Mouse (Mus musculus): ENCODE measurements around the gene Phlpp1. TPM values are rescaled to one million over a fixed set of nuclear protein-coding genes. Genes with fewer than 3 reads are reported as not detected.

Gene Phlpp1
- polyA plus RNA-seq (2014; fragmentation: Nextera tagmentation; extraction: Ambion mirVana), result 7.6 and 9.8 TPM in 2 replicates

- Histone ChIP-seq H3K4me3 (ENCODE audit: low read depth, low read length) (peak within 1 kb of the TSS; percentile 96), H3K27ac (ENCODE audit: low read depth, low read length) (peak within 1 kb of the TSS; percentile 90), H3K9ac (ENCODE audit: low read depth, low read length) (peak within 1 kb of the TSS; percentile 96), H3K4me2 (replicated peaks; ENCODE audit: low read depth, low read length) (peak within 1 kb of the TSS; percentile 84), H3K9me3 (ENCODE audit: control insufficient read depth, low read length) (no peaks in the 10 kb centered on the region), H3K4me1 (replicated peaks; ENCODE audit: control insufficient read depth, insufficient read depth, low read length) (peaks cover 2% of the 10 kb centered on the region; the same call in 1 of the 2 replicates), H3K27me3 (ENCODE audit: control insufficient read depth, insufficient read depth, low read length) (no peaks in the 10 kb centered on the region), H3K36me3 (ENCODE audit: control insufficient read depth, insufficient read depth, low read length) (no peaks in the 10 kb centered on the region)
- WGBS, result under 1% methylated on average over 96 of the region's 113 CpGs
- ATAC-seq (ENCODE audit: low FRiP score), result peak; percentile 98
- DNase-seq (ENCODE audit: low spot score), result peak; percentile 100
These were observed at the start of gene Phlpp1 for GRCm38 (mm10) chr1:106171241-106172220. Gene Phlpp1 (plus strand): TSS chr1:106171752.

- H3K36me3 ChIP-seq (ENCODE audit: control insufficient read depth, insufficient read depth, low read length), result no peaks in the 10 kb centered on the region
- DNase-seq (ENCODE audit: low spot score) (no peak), ATAC-seq (ENCODE audit: low FRiP score) (no peak)
- H3K4me3 ChIP-seq (ENCODE audit: low read depth, low read length), result no peak overlapping the region
- no peak overlapping the region for H3K9ac ChIP-seq (ENCODE audit: low read depth, low read length)
- H3K4me1 ChIP-seq (replicated peaks; ENCODE audit: control insufficient read depth, insufficient read depth, low read length), result no peaks in the 10 kb centered on the region
- H3K27ac ChIP-seq (ENCODE audit: low read depth, low read length), result no peak overlapping the region
- no peaks in the 10 kb centered on the region for H3K27me3 ChIP-seq (ENCODE audit: control insufficient read depth, insufficient read depth, low read length)
- no peak overlapping the region for H3K4me2 ChIP-seq (replicated peaks; ENCODE audit: low read depth, low read length)
- WGBS, result 89% methylated on average over 3 of the region's 3 CpGs
- H3K9me3 ChIP-seq (ENCODE audit: control insufficient read depth, low read length), result no peaks in the 10 kb centered on the region
These were observed 45.0 kb upstream of the Phlpp1 start for GRCm38 (mm10) chr1:106126601-106127000.

DNA sequence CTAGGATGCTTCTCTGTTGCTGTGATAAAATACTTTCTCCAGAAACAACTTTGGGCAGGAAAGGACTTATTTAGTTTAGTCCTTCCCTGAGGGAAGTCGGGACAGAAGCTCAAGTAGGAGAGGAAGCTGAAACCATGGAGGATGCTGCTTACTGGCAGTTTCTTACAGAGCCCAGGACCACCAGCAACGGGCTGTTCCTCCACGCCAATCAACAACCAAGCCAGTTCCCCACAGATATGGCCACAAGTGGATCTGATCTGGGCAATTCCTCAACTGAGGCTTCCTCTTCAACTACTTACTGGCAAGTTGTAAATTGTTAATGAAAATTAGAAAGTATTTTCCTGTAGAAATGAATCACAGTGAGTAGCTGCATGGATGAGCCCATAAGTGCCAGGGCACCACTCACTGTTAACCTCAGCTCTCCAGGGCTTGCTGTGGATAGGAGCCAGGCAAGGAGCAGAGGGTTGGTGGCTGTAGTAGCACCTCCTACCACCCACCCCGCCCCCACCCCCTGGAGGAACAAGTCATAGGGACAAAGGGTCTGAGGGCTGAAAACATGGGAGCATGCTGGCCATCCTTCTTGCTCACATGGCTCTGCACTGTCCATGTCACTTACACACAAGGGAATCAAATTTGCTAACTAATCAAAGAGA, 39.7 kb upstream of the Phlpp1 start:
- WGBS, result 70% methylated on average over 4 of the region's 4 CpGs
- H3K9me3 ChIP-seq (ENCODE audit: control insufficient read depth, low read length), result no peaks in the 10 kb centered on the region
- H3K9ac ChIP-seq (ENCODE audit: low read depth, low read length), result no peak overlapping the region
- DNase-seq (ENCODE audit: low spot score), result no peak
- H3K4me1 ChIP-seq (replicated peaks; ENCODE audit: control insufficient read depth, insufficient read depth, low read length), result no peaks in the 10 kb centered on the region
- no peak overlapping the region for H3K4me3 ChIP-seq (ENCODE audit: low read depth, low read length)
- no peak overlapping the region for H3K27ac ChIP-seq (ENCODE audit: low read depth, low read length)
- H3K36me3 ChIP-seq (ENCODE audit: control insufficient read depth, insufficient read depth, low read length), result no peaks in the 10 kb centered on the region
- no peaks in the 10 kb centered on the region for H3K27me3 ChIP-seq (ENCODE audit: control insufficient read depth, insufficient read depth, low read length)
- ATAC-seq (ENCODE audit: low FRiP score), result peak; percentile 88
- H3K4me2 ChIP-seq (replicated peaks; ENCODE audit: low read depth, low read length), result no peak overlapping the region

- H3K9ac ChIP-seq (ENCODE audit: low read depth, low read length), result no peak overlapping the region
- H3K9me3 ChIP-seq (ENCODE audit: control insufficient read depth, low read length), result no peaks in the 10 kb centered on the region
- no peak overlapping the region for H3K4me3 ChIP-seq (ENCODE audit: low read depth, low read length)
- 52% methylated on average over 4 of the region's 4 CpGs for WGBS
- no peaks in the 10 kb centered on the region for H3K27me3 ChIP-seq (ENCODE audit: control insufficient read depth, insufficient read depth, low read length)
- no peak overlapping the region for H3K27ac ChIP-seq (ENCODE audit: low read depth, low read length)
- peak; percentile 37 for DNase-seq (ENCODE audit: low spot score)
- peak; percentile 89 for ATAC-seq (ENCODE audit: low FRiP score)
- no peaks in the 10 kb centered on the region for H3K4me1 ChIP-seq (replicated peaks; ENCODE audit: control insufficient read depth, insufficient read depth, low read length)
- no peak overlapping the region for H3K4me2 ChIP-seq (replicated peaks; ENCODE audit: low read depth, low read length)
- H3K36me3 ChIP-seq (ENCODE audit: control insufficient read depth, insufficient read depth, low read length), result no peaks in the 10 kb centered on the region
These were observed 39.2 kb upstream of the Phlpp1 start for GRCm38 (mm10) chr1:106132350-106132700.

- Histone ChIP-seq H3K4me3 (ENCODE audit: low read depth, low read length) (no peak overlapping the region), H3K9me3 (ENCODE audit: control insufficient read depth, low read length) (no peaks in the 10 kb centered on the region), H3K27me3 (ENCODE audit: control insufficient read depth, insufficient read depth, low read length) (no peaks in the 10 kb centered on the region), H3K4me2 (replicated peaks; ENCODE audit: low read depth, low read length) (no peak overlapping the region), H3K4me1 (replicated peaks; ENCODE audit: control insufficient read depth, insufficient read depth, low read length) (no peaks in the 10 kb centered on the region), H3K36me3 (ENCODE audit: control insufficient read depth, insufficient read depth, low read length) (no peaks in the 10 kb centered on the region), H3K9ac (ENCODE audit: low read depth, low read length) (no peak overlapping the region), H3K27ac (ENCODE audit: low read depth, low read length) (no peak overlapping the region)
- no peak for DNase-seq (ENCODE audit: low spot score)
- WGBS, result 98% methylated on average over 2 of the region's 2 CpGs
- ATAC-seq (ENCODE audit: low FRiP score), result no peak
These were observed 32.9 kb upstream of the Phlpp1 start for GRCm38 (mm10) chr1:106138691-106139090.

DNA sequence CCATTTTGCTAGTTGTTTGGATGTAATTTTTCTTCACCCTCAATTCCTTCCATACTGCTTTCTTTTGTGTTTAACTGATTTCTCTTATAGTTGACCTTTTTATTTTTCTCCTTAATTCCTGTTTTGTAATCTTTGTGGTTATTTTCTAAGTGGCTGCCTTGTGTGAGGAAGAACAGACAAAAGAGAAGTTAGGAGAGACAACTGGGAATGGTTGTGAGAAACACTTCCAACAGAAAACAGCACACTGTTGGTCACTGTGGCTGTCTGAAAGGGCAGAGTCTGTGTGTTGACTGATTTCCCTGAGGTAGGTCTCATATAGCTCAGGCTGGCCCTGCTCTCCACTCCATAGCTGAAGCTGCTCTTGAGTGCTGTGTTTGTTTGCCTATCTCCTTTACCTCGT, 32.4 kb upstream of the Phlpp1 start:
- Histone ChIP-seq H3K9me3 (ENCODE audit: control insufficient read depth, low read length) (no peaks in the 10 kb centered on the region), H3K4me1 (replicated peaks; ENCODE audit: control insufficient read depth, insufficient read depth, low read length) (no peaks in the 10 kb centered on the region), H3K27ac (ENCODE audit: low read depth, low read length) (no peak overlapping the region), H3K27me3 (ENCODE audit: control insufficient read depth, insufficient read depth, low read length) (no peaks in the 10 kb centered on the region), H3K4me3 (ENCODE audit: low read depth, low read length) (no peak overlapping the region), H3K9ac (ENCODE audit: low read depth, low read length) (no peak overlapping the region), H3K36me3 (ENCODE audit: control insufficient read depth, insufficient read depth, low read length) (no peaks in the 10 kb centered on the region), H3K4me2 (replicated peaks; ENCODE audit: low read depth, low read length) (no peak overlapping the region)
- no peak for ATAC-seq (ENCODE audit: low FRiP score)
- DNase-seq (ENCODE audit: low spot score), result no peak
- 74% methylated on average over 1 of the region's 1 CpGs for WGBS

GRCm38 (mm10) chr1:106142010-106142409, 29.5 kb upstream of the Phlpp1 start:
- Histone ChIP-seq H3K4me3 (ENCODE audit: low read depth, low read length) (no peak overlapping the region), H3K9ac (ENCODE audit: low read depth, low read length) (no peak overlapping the region), H3K9me3 (ENCODE audit: control insufficient read depth, low read length) (no peaks in the 10 kb centered on the region), H3K36me3 (ENCODE audit: control insufficient read depth, insufficient read depth, low read length) (no peaks in the 10 kb centered on the region), H3K4me1 (replicated peaks; ENCODE audit: control insufficient read depth, insufficient read depth, low read length) (no peaks in the 10 kb centered on the region), H3K27ac (ENCODE audit: low read depth, low read length) (no peak overlapping the region), H3K27me3 (ENCODE audit: control insufficient read depth, insufficient read depth, low read length) (no peaks in the 10 kb centered on the region), H3K4me2 (replicated peaks; ENCODE audit: low read depth, low read length) (no peak overlapping the region)
- 78% methylated on average over 1 of the region's 1 CpGs for WGBS
- ATAC-seq (ENCODE audit: low FRiP score) (0 out of 2 replicates have a peak, but pooled peaks have one; percentile 47), DNase-seq (ENCODE audit: low spot score) (no peak)

- no peak overlapping the region for H3K9ac ChIP-seq (ENCODE audit: low read depth, low read length)
- no peaks in the 10 kb centered on the region for H3K36me3 ChIP-seq (ENCODE audit: control insufficient read depth, insufficient read depth, low read length)
- DNase-seq (ENCODE audit: low spot score) (no peak), ATAC-seq (ENCODE audit: low FRiP score) (no peak)
- H3K4me2 ChIP-seq (replicated peaks; ENCODE audit: low read depth, low read length), result no peak overlapping the region
- no peak overlapping the region for H3K4me3 ChIP-seq (ENCODE audit: low read depth, low read length)
- no peaks in the 10 kb centered on the region for H3K27me3 ChIP-seq (ENCODE audit: control insufficient read depth, insufficient read depth, low read length)
- H3K9me3 ChIP-seq (ENCODE audit: control insufficient read depth, low read length), result no peaks in the 10 kb centered on the region
- WGBS, result 94% methylated on average over 2 of the region's 2 CpGs
- no peak overlapping the region for H3K27ac ChIP-seq (ENCODE audit: low read depth, low read length)
- H3K4me1 ChIP-seq (replicated peaks; ENCODE audit: control insufficient read depth, insufficient read depth, low read length), result no peaks in the 10 kb centered on the region
These were observed 27.0 kb upstream of the Phlpp1 start for GRCm38 (mm10) chr1:106144534-106144933.

All from hindbrain, embryonic 11.5 days (tissue).